Mouse (Mus musculus): Measurements from ENCODE around the gene Zc3hav1. TPM values are rescaled to one million over a fixed set of nuclear protein-coding genes. Genes with fewer than 3 reads are reported as not detected.

Gene Zc3hav1
- polyA plus RNA-seq (2017; shearing (Covaris generic)), result 305 TPM

DNA sequence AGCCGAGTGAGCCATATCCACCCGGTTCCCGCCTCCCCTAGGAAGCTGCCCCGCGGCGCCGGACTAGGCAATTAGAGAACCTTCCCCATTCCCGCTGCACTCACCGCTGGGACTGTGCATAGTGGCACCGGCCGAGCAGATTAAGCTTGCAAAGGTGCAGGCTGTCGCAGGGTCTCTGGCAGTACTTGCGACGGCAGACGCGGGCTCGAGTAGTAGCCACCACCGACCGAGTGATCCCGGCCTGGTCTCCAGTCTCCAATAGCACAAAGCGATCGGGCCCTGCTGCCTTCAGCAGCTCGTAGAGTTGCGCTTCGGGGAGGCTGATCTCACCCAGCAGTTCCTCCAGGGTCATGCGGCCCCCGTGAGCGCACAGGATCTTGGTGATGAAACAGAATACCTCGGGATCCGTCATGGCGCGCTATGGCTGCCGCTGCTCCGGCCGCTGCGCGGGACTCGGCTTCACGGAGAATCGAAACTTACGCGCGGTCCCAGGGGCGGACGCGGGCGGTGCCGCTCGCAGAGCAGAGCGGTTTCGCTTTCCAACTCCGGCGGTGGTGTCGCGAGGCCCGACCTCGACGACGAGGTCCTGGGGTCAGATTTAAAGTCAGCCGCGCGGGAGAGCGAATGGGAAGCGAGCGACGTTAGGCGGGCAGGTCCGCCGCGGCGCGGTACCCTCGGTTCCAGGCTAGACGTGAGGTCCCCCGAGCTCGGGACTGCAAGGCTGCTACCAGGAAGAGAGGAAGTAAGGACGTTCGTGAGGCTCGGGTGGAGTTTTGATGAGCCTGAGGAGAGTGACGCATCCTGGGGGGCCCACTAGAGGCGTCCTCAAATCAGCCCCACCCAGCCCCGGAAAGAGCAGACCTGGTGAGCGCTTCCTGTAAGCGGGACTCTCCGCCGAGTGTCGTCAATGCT is at the start of gene Zc3hav1:
Gene Zc3hav1 (minus strand): TSS at position 793 of the 912 bp plus-strand sequence.

DNA sequence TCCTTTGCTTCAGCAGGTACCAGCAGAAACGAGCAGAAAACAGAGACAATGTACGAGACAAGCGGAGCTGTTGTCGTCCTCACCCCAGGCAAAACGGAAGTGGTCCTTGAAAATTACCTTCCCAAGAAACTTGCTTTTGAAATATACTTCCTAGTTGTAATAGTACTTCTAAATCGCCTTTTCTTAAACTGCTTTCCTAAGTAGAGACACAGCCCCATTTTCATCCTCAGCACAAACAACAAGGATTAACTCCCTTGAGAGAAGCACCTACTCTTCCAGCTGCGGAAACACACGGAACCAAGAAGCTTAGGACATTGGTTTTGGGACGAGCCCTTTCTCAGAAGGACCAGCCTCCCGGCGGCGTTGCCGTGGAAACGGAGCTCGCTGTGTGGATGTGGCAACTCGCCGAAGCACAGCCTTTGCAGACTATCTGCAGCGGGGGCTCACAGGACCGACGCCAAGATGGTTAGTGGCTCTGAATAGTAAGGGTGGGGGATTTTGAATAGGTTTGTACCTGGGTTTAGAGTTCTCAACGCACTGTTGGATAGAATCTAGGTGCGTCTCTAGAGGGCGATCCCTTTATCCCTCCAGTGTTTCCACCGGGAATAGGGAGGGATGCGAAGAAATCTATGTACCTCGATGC is 26.8 kb upstream of the Zc3hav1 start, which contains the start of gene Ttc26:
Gene Ttc26 (plus strand): TSS at position 341 of the 643 bp plus-strand sequence.

GRCm38 (mm10) chr6:38298761-38299401 is 55.5 kb downstream of the Zc3hav1 start, which contains the start of gene Zc3hav1l:
Gene Zc3hav1l (minus strand): TSS chr6:38299259.

Other genes starting within 250 kb of the Zc3hav1 start
- gene Tmem213, start 245.3 kb downstream of the Zc3hav1 start, polyA plus RNA-seq (2017; shearing (Covaris generic)), result not detected
- gene Atp6v0a4, start 230.0 kb downstream of the Zc3hav1 start, polyA plus RNA-seq (2017; shearing (Covaris generic)), result not detected
- gene D630045J12Rik, start 100.6 kb downstream of the Zc3hav1 start, polyA plus RNA-seq (2017; shearing (Covaris generic)), result 0.37 TPM
- 0.80 TPM for gene Zc3hav1l, start 55.3 kb downstream of the Zc3hav1 start, polyA plus RNA-seq (2017; shearing (Covaris generic))
- 0.11 TPM for gene Ttc26, start 26.9 kb upstream of the Zc3hav1 start, polyA plus RNA-seq (2017; shearing (Covaris generic))
- 21.7 TPM for gene Ubn2, start 79.3 kb upstream of the Zc3hav1 start, polyA plus RNA-seq (2017; shearing (Covaris generic))
- gene Fmc1, start 178.9 kb upstream of the Zc3hav1 start, polyA plus RNA-seq (2017; shearing (Covaris generic)), result 47.3 TPM
- gene Luc7l2, start 196.7 kb upstream of the Zc3hav1 start, polyA plus RNA-seq (2017; shearing (Covaris generic)), result 75.1 TPM